Mouse (Mus musculus) liver, postnatal 0 days (tissue): ENCODE data around the gene Rere. TPM values are rescaled to one million over a fixed set of nuclear protein-coding genes. Genes with fewer than 3 reads are reported as not detected.

Experiments used
- ATAC-seq: fragments of 200-750 bp; cut with Nextera tagmentation; 2 replicates; pipeline ENCODE4 v1.8.0; 2017; ENCODE audit warnings: mild to moderate bottlenecking, moderate library complexity
- DNase-seq: peaks from one replicate; pipeline ENCODE4 v3.0.0-alpha.2; 2016
- H3K27ac ChIP-seq: fragments of 300-500 bp; sonication (generic); 2 replicates; pipeline ENCODE4 v1.5.1; 2014; ENCODE audit warnings: antibody characterized with exemption, moderate library complexity, mild to moderate bottlenecking, low read depth
- H3K27me3 ChIP-seq: fragments of 300-500 bp; sonication (generic); 2 replicates; pipeline ENCODE4 v1.6.1; 2014; ENCODE audit warnings: low read length, control low read depth, mixed read lengths; ENCODE audit not compliant: insufficient read depth
- H3K36me3 ChIP-seq: fragments of 300-500 bp; sonication (generic); replicated peaks from 2 replicates; pipeline ENCODE4 v1.6.1; 2014; ENCODE audit warnings: mild to moderate bottlenecking, control low read depth, low read length, moderate library complexity, mixed read lengths; ENCODE audit not compliant: insufficient read depth
- H3K4me1 ChIP-seq: fragments of 300-500 bp; sonication (generic); 2 replicates; pipeline ENCODE4 v1.6.1; 2014; ENCODE audit warnings: antibody characterized with exemption, mild to moderate bottlenecking, control low read depth; ENCODE audit not compliant: insufficient read depth
- H3K4me2 ChIP-seq: fragments of 300-500 bp; sonication (generic); 2 replicates; pipeline ENCODE4 v1.6.1; 2014; ENCODE audit warnings: low read depth, mild to moderate bottlenecking, low read length, moderate library complexity, mixed read lengths
- H3K4me3 ChIP-seq: fragments of 300-500 bp; sonication (generic); 2 replicates; pipeline ENCODE4 v1.5.1; 2014; ENCODE audit warnings: low read depth, low read length
- H3K9ac ChIP-seq: fragments of 300-500 bp; sonication (generic); replicated peaks from 2 replicates; pipeline ENCODE4 v1.6.1; 2014; ENCODE audit warnings: mild to moderate bottlenecking, moderate library complexity
- H3K9me3 ChIP-seq: fragments of 300-500 bp; sonication (generic); 2 replicates; pipeline ENCODE4 v1.6.1; 2016; ENCODE audit warnings: mild to moderate bottlenecking, control low read depth, low read length, mixed read lengths
- CTCF ChIP-seq: sonication (generic); IDR thresholded peaks from 2 replicates; pipeline ENCODE4 v1.5.1; 2016; ENCODE audit warnings: antibody characterized with exemption, low read depth
- EP300 ChIP-seq: IDR thresholded peaks from 2 replicates; pipeline ENCODE4 v1.6.1; 2016; ENCODE audit warnings: antibody characterized with exemption, low read depth, mild to moderate bottlenecking
- WGBS: fragments of 180-500 bp; shearing (Covaris S2); extraction: QIAGEN DNeasy Blood & Tissue Kit; methylation state at CpG from one replicate; pipeline ENCODE4 v1.1.7; 2014; ENCODE audit not compliant: insufficient replicate concordance; 5-methylcytosine and 5-hydroxymethylcytosine counted together
- polyA plus RNA-seq: library from polyadenylated mRNA; unstranded; fragments of >200 nt; fragmentation: Nextera tagmentation; extraction: Ambion mirVana; gene quantifications from 2 replicates; pipeline ENCODE4 v1.2.1, GENCODE M21; 2015

The Rere gene
- polyA plus RNA-seq: 4.3 and 4.8 TPM in 2 replicates

DNA sequence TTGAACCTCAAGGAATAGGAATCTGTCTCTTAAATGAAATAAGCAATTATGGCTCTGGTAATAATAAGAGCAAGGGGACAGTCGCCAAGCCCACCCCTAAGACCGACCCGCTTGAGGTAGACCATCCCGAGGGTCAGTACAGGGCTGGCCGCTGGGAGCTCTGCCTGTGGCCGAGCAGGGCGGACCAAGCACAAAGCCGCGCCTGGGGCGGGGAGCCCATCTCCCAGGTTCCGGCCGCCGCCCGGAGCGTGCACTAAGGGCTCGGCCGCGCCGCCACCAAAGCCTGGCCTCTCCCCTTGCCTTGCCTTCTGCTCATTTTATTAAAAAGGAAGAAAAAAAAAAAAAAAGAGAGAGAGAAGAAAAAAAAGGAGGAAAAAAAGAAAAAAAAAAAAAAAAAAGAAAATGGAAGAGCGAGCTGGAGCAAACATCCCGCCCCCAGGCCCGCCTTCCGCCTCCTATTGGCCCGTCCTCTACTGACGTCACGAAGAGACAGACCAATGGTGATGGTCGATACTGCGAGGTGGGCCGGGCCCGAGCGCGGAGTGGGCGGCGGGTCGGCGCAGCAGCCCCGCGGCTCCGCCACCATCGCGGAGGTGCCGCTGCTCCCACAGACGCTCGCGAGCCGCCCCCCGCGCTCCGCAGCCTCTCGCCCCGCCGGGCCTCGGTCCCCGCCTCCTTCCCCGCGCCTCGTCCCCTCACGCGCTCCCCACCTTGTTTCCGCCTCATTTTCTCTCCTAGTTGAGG lies at the start of gene Rere:
Gene Rere (plus strand): TSS at position 629 of the 744 bp plus-strand sequence.
- 2% methylated on average over 59 of the region's 60 CpGs for WGBS
- Histone ChIP-seq H3K4me1 (peaks cover 16% of the 10 kb centered on the region), H3K9ac (peak within 1 kb of the TSS; percentile 93), H3K27ac (peak within 1 kb of the TSS; percentile 97), H3K4me2 (peak within 1 kb of the TSS; percentile 95), H3K9me3 (no peaks in the 10 kb centered on the region), H3K4me3 (peak within 1 kb of the TSS; percentile 91), H3K27me3 (no peaks in the 10 kb centered on the region), H3K36me3 (no peaks in the 10 kb centered on the region)
- TF ChIP-seq EP300 (no peak), CTCF (no peak)
- peak; percentile 99 for ATAC-seq
- peak; percentile 99 for DNase-seq

DNA sequence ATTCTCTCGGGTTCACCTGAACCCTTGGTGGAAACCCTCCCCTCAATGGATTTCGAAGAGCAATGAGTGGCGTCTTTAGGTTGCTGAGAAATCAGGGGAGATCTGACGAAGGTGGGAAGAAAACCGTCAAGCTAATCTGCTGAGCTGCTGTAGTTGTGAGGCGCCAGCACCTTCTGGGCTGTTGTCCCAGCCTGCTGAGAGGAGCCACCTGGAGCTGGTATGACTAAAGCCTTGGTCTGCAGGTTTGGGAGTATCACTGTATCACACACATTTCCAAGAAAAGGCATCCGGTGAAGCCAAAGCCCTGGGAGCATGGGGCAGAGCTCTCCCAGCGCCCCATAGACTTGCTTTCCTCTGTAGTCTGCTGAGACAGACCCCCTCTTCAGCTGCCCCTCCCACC lies 49.6 kb upstream of the Rere start:
- ATAC-seq: no peak
- Histone ChIP-seq H3K4me1 (peaks cover 13% of the 10 kb centered on the region), H3K27ac (no peak overlapping the region), H3K9me3 (no peaks in the 10 kb centered on the region), H3K4me3 (no peak overlapping the region), H3K9ac (no peak overlapping the region), H3K27me3 (no peaks in the 10 kb centered on the region), H3K36me3 (no peaks in the 10 kb centered on the region), H3K4me2 (no peak overlapping the region)
- TF ChIP-seq CTCF: no peak
- TF ChIP-seq EP300: no peak
- 71% methylated on average over 8 of the region's 8 CpGs for WGBS
- no peak for DNase-seq

DNA sequence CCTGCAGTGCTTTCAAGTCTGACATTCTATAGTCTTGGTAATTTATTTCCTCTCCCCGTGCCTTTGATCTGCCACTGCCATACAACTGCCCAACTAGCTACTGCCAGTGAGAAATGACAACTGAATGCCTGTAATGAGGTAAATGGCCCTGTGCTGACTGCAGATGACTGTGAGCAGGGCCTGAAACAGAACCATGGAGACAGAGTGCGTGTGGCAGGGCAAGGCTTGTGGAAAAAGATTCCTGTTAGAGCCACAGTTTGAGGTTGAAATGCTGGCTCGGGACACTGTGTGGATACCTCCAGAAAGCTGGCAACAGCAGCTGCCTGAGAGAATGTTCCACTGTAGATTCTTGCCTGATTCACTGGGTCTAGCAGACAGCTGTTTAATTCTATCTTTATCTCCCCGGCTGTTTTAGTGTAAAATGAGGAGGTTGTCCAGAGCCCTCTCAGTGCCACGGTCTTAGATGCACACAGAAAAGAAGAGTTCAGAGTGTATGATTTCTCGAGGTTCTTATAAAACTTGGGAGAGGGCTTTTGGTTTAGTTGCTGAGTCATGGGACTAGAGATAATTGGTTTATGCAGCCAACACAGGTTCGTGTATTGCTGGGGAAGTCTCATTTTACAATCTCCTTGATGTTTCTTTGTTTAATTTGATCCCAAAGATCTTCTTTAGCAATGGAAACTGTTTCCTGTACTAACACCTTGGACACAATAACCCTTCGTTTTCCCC lies 46.7 kb upstream of the Rere start:
- Histone ChIP-seq H3K9ac (no peak overlapping the region), H3K27ac (no peak overlapping the region)

DNA sequence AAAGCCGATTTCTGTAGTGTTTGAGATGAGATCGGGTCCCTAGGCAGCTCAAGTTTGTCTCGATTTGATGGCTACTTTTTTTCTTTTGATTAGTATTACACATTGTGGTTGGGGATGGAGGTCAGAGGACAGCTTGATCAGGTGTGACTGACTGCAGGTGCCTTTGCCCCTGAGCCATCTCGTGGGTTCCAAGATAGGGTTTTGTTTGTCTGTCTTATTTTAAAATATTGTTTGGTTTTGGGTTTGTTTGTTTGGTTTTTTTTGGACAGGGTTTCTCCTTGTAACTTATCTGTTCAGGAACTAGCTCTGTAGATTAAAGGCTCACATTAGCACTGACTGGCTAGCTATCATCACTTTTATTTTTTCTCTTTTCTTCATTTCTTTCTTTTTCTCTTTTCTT lies 45.9 kb upstream of the Rere start:
- no peak overlapping the region for H3K27ac ChIP-seq
- WGBS: 75% methylated on average over 4 of the region's 4 CpGs
- ATAC-seq: no peak
- no peak overlapping the region for H3K4me3 ChIP-seq
- no peaks in the 10 kb centered on the region for H3K27me3 ChIP-seq
- TF ChIP-seq CTCF (no peak), EP300 (no peak)
- no peak for DNase-seq
- H3K9ac ChIP-seq: no peak overlapping the region
- H3K9me3 ChIP-seq: no peaks in the 10 kb centered on the region
- H3K4me2 ChIP-seq: no peak overlapping the region
- H3K4me1 ChIP-seq: peaks cover 24% of the 10 kb centered on the region
- peaks cover 3% of the 10 kb centered on the region for H3K36me3 ChIP-seq

More for the DNA sequence above, 46.7 kb upstream of the Rere start:
- Histone ChIP-seq H3K4me1 (peaks cover 21% of the 10 kb centered on the region), H3K9me3 (no peaks in the 10 kb centered on the region), H3K27me3 (no peaks in the 10 kb centered on the region), H3K4me2 (no peak overlapping the region), H3K4me3 (no peak overlapping the region), H3K36me3 (no peaks in the 10 kb centered on the region)
- TF ChIP-seq EP300: no peak
- TF ChIP-seq CTCF: no peak
- DNase-seq (no peak), ATAC-seq (no peak)
- WGBS: 54% methylated on average over 8 of the region's 8 CpGs

DNA sequence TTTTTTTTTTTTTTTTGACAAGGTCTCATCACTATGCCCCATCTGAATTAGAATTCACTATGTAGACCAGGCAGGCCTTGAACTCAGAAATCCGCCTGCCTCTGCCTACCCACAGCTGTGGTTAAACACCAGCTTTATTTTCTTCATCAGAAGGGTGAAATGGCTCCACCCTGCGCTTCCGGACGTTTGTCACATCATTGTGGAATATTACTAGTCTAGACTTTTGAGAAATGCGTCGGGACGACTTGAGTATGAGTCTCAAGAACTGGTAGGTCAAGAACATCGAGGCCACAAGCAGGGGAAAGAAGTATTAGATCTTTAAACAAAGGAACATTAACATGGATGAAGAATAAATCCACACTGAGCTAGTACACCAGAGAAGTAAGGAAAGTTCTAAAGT lies 45.4 kb upstream of the Rere start:
- H3K27me3 ChIP-seq: no peaks in the 10 kb centered on the region
- H3K9me3 ChIP-seq: no peaks in the 10 kb centered on the region
- peak overlapping the region; percentile 85 for H3K4me2 ChIP-seq
- TF ChIP-seq EP300 (no peak), CTCF (no peak)
- no peak for ATAC-seq
- DNase-seq: no peak
- H3K4me1 ChIP-seq: peaks cover 27% of the 10 kb centered on the region
- peaks cover 8% of the 10 kb centered on the region for H3K36me3 ChIP-seq
- whole genome bisulfite sequencing: 69% methylated on average over 8 of the region's 8 CpGs
- H3K27ac ChIP-seq: peak overlapping the region; percentile 97
- peak overlapping the region; percentile 78 for H3K9ac ChIP-seq
- H3K4me3 ChIP-seq: peak overlapping the region; percentile 81
